Mouse (Mus musculus): Measurements from ENCODE around the gene Zbtb24. TPM values are rescaled to one million over a fixed set of nuclear protein-coding genes. Genes with fewer than 3 reads are reported as not detected.

Zbtb24 gene
- polyA plus RNA-seq, 1 experiment, result 31.6 TPM

GRCm38 (mm10) chr10:41509160-41509559 is 59.0 kb downstream of the Zbtb24 start:
- no peaks in the 10 kb centered on the region for H3K27me3 ChIP-seq (ENCODE audit: control insufficient read depth, insufficient read depth, low read length)
- 61% methylated on average over 2 of the region's 2 CpGs for WGBS
- no peaks in the 10 kb centered on the region for H3K4me1 ChIP-seq (replicated peaks; ENCODE audit: control insufficient read depth, insufficient read depth, low read length)
- H3K36me3 ChIP-seq (ENCODE audit: control insufficient read depth, insufficient read depth, low read length), result no peaks in the 10 kb centered on the region
- H3K4me3 ChIP-seq (ENCODE audit: control insufficient read depth, insufficient read depth, low read length), result no peak overlapping the region
- TF ChIP-seq POLR2A (IDR thresholded peaks at IDR 0.05; ENCODE audit: control insufficient read depth, extremely low read depth, insufficient read depth, low read length, poor library complexity) (no peak), CTCF (IDR thresholded peaks at IDR 0.05; ENCODE audit: borderline replicate concordance, control insufficient read depth, extremely low read depth, insufficient read depth, low read length, poor library complexity) (no peak)
- no peak overlapping the region for H3K27ac ChIP-seq (ENCODE audit: control insufficient read depth, insufficient read depth, low read length)
- peak; percentile 56 for DNase-seq

- no peaks in the 10 kb centered on the region for H3K27me3 ChIP-seq (ENCODE audit: control insufficient read depth, insufficient read depth, low read length)
- no peak for DNase-seq
- no peaks in the 10 kb centered on the region for H3K4me1 ChIP-seq (replicated peaks; ENCODE audit: control insufficient read depth, insufficient read depth, low read length)
- 91% methylated on average over 4 of the region's 4 CpGs for WGBS
- no peak overlapping the region for H3K27ac ChIP-seq (ENCODE audit: control insufficient read depth, insufficient read depth, low read length)
- no peak overlapping the region for H3K4me3 ChIP-seq (ENCODE audit: control insufficient read depth, insufficient read depth, low read length)
- H3K36me3 ChIP-seq (ENCODE audit: control insufficient read depth, insufficient read depth, low read length), result no peaks in the 10 kb centered on the region
- TF ChIP-seq CTCF (IDR thresholded peaks at IDR 0.05; ENCODE audit: borderline replicate concordance, control insufficient read depth, extremely low read depth, insufficient read depth, low read length, poor library complexity) (no peak), POLR2A (IDR thresholded peaks at IDR 0.05; ENCODE audit: control insufficient read depth, extremely low read depth, insufficient read depth, low read length, poor library complexity) (no peak)
These were observed 64.1 kb downstream of the Zbtb24 start for GRCm38 (mm10) chr10:41514301-41514700.

- Histone ChIP-seq H3K4me1 (replicated peaks; ENCODE audit: control insufficient read depth, insufficient read depth, low read length) (no peaks in the 10 kb centered on the region), H3K27ac (ENCODE audit: control insufficient read depth, insufficient read depth, low read length) (no peak overlapping the region), H3K27me3 (ENCODE audit: control insufficient read depth, insufficient read depth, low read length) (no peaks in the 10 kb centered on the region), H3K36me3 (ENCODE audit: control insufficient read depth, insufficient read depth, low read length) (no peaks in the 10 kb centered on the region), H3K4me3 (ENCODE audit: control insufficient read depth, insufficient read depth, low read length) (no peak overlapping the region)
- no peak for DNase-seq
- TF ChIP-seq POLR2A (IDR thresholded peaks at IDR 0.05; ENCODE audit: control insufficient read depth, extremely low read depth, insufficient read depth, low read length, poor library complexity) (no peak), CTCF (IDR thresholded peaks at IDR 0.05; ENCODE audit: borderline replicate concordance, control insufficient read depth, extremely low read depth, insufficient read depth, low read length, poor library complexity) (no peak)
These were observed 64.7 kb downstream of the Zbtb24 start for GRCm38 (mm10) chr10:41514921-41515320.

Other genes with a start within 250 kb of the Zbtb24 start
- gene Fig4, start 147.1 kb upstream of the Zbtb24 start, polyA plus RNA-seq (2012; rRNA removed), result 17.0 and 17.1 TPM in 2 replicates
- 0.04 TPM in 1 of 2 replicates, not detected in the other for gene Ak9, start 146.4 kb upstream of the Zbtb24 start, polyA plus RNA-seq (2012; rRNA removed)
- gene Mical1, start 25.9 kb downstream of the Zbtb24 start, polyA plus RNA-seq (2012; rRNA removed), result 232 and 249 TPM in 2 replicates
- gene Smpd2, start 40.0 kb downstream of the Zbtb24 start, polyA plus RNA-seq (2012; rRNA removed), result 134 and 141 TPM in 2 replicates
- gene Ppil6, start 40.1 kb downstream of the Zbtb24 start, polyA plus RNA-seq (2012; rRNA removed), result 0.15 and 0.20 TPM in 2 replicates
- gene Cd164, start 69.0 kb downstream of the Zbtb24 start, polyA plus RNA-seq (2012; rRNA removed), result 223 and 238 TPM in 2 replicates

All from thymus, adult 2 months (tissue).